Mouse (Mus musculus) myocyte (in vitro differentiated cells): ENCODE measurements around the gene 1700012B09Rik.

Experiments used
- CEBPB ChIP-seq: IDR thresholded peaks from 2 replicates; pipeline ENCODE4 v1.6.1; 2011; ENCODE audit warnings: mild to moderate bottlenecking, moderate library complexity; ENCODE audit not compliant: poor library complexity, insufficient read depth, severe bottlenecking
- MAX ChIP-seq: IDR thresholded peaks from one replicate; pipeline ENCODE4 v1.6.1; 2011; ENCODE audit warnings: low read depth, mild to moderate bottlenecking, control low read depth
- POLR2A ChIP-seq: IDR thresholded peaks from one replicate; pipeline ENCODE4 v1.6.1; 2011; ENCODE audit warnings: low read depth, mild to moderate bottlenecking, control low read depth, moderate library complexity; ENCODE audit not compliant: insufficient read length
- USF1 ChIP-seq: IDR thresholded peaks from one replicate; pipeline ENCODE4 v1.6.1; 2011; ENCODE audit warnings: low read depth, mild to moderate bottlenecking, control low read depth, moderate library complexity

DNA sequence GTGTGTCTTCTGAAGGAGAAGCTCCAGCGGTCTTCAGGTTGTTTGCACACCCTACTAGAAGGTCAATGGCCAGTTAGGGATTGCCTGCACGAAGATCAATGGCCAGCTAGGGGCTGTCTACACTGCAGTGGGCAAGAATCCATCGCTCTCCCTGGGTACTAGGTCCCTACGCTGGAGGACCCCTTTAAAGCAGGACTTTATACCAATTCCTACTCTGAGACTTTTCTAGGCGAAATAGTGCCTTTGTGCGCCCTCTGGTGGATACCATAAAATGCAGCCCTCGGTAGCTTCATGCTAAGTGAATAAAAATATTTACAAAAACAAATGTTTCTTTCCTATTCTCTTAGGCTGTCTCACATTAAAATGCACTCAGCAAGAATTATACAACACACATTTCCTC lies 6.1 kb downstream of the 1700012B09Rik start:
- TF ChIP-seq POLR2A (no peak), CEBPB (no peak), USF1 (no peak), MAX (no peak)
